Mouse (Mus musculus): ENCODE measurements around the gene Met. TPM values are rescaled to one million over a fixed set of nuclear protein-coding genes. Genes with fewer than 3 reads are reported as not detected.

Gene Met
- total RNA-seq, 2 experiments from 2014 or later: 49.0 to 59.1 TPM

- peak; percentile 64 for ATAC-seq (ENCODE audit: poor library complexity, severe bottlenecking)
Measured at GRCm38 (mm10) chr6:17595712-17596462, 132.3 kb downstream of the Met start.

DNA sequence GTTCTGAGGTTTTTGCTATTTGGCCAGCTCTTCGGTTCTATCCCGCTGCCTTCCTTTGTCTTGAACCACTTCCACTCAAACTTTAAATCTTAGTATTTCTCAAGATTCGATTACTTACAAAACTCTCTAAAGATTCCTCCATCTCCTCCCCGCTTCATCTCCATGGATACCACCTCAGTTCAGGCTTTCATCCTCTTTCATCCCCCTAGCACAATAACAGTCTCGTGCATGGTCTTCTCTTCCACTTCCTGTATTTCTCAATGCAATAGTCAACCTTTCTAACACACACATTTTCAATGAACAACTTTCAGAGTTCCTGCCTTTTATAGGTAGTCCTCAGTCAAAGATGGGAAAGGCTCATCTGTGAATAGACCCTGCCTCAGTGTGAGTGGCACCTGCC lies 135.8 kb downstream of the Met start:
- ATAC-seq (ENCODE audit: poor library complexity, severe bottlenecking): peak; percentile 47; the same call in 1 of the 2 replicates

DNA sequence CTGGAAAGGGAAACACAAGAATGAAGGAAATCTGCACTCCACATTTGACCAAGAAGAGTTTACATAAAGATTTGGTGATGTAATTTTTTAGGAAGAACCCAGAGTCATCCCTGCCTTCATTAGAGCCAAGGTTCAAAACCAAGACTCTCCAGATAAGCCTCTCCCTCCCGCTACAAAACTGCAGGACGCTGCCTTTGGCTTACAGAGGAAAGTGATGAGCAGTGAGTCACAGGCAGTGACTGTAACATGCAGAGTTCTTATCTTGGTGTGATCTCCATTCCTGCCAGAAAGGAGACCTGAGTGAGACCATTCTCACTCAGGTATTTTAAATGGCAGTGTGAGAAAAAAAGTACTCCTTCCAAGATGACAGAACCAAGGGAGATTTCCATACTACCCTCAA lies 137.9 kb downstream of the Met start:
- ATAC-seq (ENCODE audit: poor library complexity, severe bottlenecking): no peak

DNA sequence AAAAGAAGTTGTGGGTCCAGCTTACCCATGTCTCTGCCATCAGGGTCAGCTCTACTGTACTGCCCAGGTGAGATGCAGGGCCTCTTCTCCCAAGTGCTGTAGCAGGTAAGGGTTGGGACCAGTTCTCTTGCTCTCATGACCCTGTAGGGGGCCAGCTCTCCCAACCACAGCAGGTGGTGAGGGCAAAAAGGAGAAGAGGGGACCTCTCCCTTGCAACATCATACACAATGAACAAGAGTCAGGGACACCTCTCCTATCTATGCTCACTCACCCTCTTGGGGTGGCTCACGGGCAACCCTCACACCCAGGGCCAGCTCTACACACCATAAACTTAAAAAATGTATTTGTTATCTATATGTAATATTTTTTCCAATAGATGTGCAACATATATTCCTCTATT lies 143.3 kb downstream of the Met start:
- ATAC-seq (ENCODE audit: poor library complexity, severe bottlenecking): peak; percentile 14; the same call in 1 of the 2 replicates

- peak; percentile 94 for ATAC-seq (ENCODE audit: poor library complexity, severe bottlenecking)
Measured at GRCm38 (mm10) chr6:17611352-17612010, 147.9 kb downstream of the Met start.

- no peak for ATAC-seq (ENCODE audit: poor library complexity, severe bottlenecking)
Measured at GRCm38 (mm10) chr6:17612652-17613051, 149.1 kb downstream of the Met start.

DNA sequence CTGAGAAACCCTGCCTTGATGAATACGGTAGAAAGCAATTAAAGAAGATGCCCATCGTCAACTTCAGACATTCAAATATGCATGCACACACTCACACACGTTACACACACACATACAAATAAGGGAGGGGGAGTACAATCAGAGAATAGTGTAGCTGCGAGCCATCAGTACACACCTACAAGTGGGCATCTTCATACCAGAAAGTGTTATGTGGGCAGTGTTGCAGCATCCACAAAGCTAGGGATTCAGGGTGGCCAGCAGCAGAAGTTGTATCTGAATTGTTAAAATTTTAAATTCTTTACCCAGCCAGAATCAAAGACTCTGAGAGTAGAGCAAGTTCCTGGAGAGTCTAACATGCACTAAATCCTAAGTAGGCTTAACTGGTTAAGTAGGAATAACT lies 157.2 kb downstream of the Met start:
- ATAC-seq (ENCODE audit: poor library complexity, severe bottlenecking): no peak

DNA sequence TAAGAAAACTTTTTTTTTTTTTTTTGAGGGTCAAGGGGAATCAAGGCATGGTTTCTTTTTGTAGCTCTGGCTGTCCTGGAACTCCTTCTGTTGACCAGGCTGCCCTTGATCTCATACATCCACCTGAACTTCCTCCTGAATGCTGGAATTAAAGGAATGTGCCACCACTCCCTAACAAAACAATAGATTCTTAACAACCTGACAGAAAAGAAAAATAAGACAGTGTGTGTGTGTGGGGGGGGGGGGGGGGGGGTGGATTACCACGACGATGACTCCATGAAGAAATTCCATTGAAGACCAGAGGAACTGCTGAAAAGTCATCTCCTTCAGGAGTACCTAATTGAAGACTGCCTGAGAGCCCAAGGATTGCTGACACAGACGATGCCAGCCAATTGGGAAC lies 157.8 kb downstream of the Met start:
- no peak for ATAC-seq (ENCODE audit: poor library complexity, severe bottlenecking)

Other genes with a start within 250 kb of the Met start
- gene Cav2, start 182.6 kb upstream of the Met start, total RNA-seq (2015): 15.2 and 16.2 TPM in 2 replicates
- 8.4 and 9.1 TPM in 2 replicates for gene Cav2, start 182.6 kb upstream of the Met start, total RNA-seq (2017)
- not detected in 2 replicates for gene Cav1, start 157.5 kb upstream of the Met start, total RNA-seq (2015)
- not detected in 2 replicates for gene Cav1, start 157.5 kb upstream of the Met start, total RNA-seq (2017)
- gene Capza2, start 172.4 kb downstream of the Met start, total RNA-seq (2015): 490 and 593 TPM in 2 replicates
- gene Capza2, start 172.4 kb downstream of the Met start, total RNA-seq (2017): 665 and 673 TPM in 2 replicates
- 6.9 and 8.5 TPM in 2 replicates for gene St7, start 229.1 kb downstream of the Met start, total RNA-seq (2015)
- gene St7, start 229.1 kb downstream of the Met start, total RNA-seq (2017): 10.6 and 14.0 TPM in 2 replicates

Measured in megakaryocyte, adult 5-6 weeks (primary cell).